Mouse (Mus musculus) frontal cortex, adult 2 months (tissue): ENCODE results near the gene Spag5. TPM values are rescaled to one million over a fixed set of nuclear protein-coding genes. Genes with fewer than 3 reads are reported as not detected.

ENCODE experiments used
- DNase-seq, 2 experiments: peaks; one replicate each; pipeline ENCODE4 v3.0.0; 2022; ENCODE audit warnings: low spot score in 1 of 2; ENCODE audit errors: extremely low spot score in 1 of 2
- polyA plus RNA-seq: library from polyadenylated mRNA; depleted of rRNA; stranded (reverse); fragments of >200 nt; gene quantifications from 2 replicates; pipeline ENCODE4 v1.2.3, GENCODE M21; 2012

Spag5 gene
- polyA plus RNA-seq, 1 experiment = 16.8 TPM

- no peak for DNase-seq
These were observed 20.9 kb downstream of the Spag5 start for GRCm38 (mm10) chr11:78322076-78322831.

GRCm38 (mm10) chr11:78322860-78323259 lies 21.5 kb downstream of the Spag5 start, which contains the start of gene Aldoc:
Gene Aldoc (plus strand): TSS chr11:78322968.
- peak; percentile 80 to 84 for DNase-seq

- peak in 1 of 2 experiments; percentile 67 for DNase-seq
These were observed 22.9 kb downstream of the Spag5 start for GRCm38 (mm10) chr11:78324000-78324785.

- no peak for DNase-seq
These were observed 23.6 kb downstream of the Spag5 start for GRCm38 (mm10) chr11:78324965-78325364.

- no peak for DNase-seq
These were observed 25.9 kb downstream of the Spag5 start for GRCm38 (mm10) chr11:78327215-78327614.

GRCm38 (mm10) chr11:78327634-78328511 lies 26.5 kb downstream of the Spag5 start, which contains the start of gene Pigs:
Gene Pigs (plus strand): TSS chr11:78328415.
- DNase-seq = peak; percentile 92 to 98

GRCm38 (mm10) chr11:78328512-78329056 lies 27.3 kb downstream of the Spag5 start:
- DNase-seq = no peak

GRCm38 (mm10) chr11:78332676-78333075 lies 31.3 kb downstream of the Spag5 start:
- DNase-seq = no peak

GRCm38 (mm10) chr11:78333992-78334391 lies 32.7 kb downstream of the Spag5 start:
- DNase-seq = no peak

GRCm38 (mm10) chr11:78337040-78337439 lies 35.7 kb downstream of the Spag5 start:
- DNase-seq = no peak

GRCm38 (mm10) chr11:78341702-78342101 lies 40.4 kb downstream of the Spag5 start:
- no peak for DNase-seq

- DNase-seq = peak in 1 of 2 experiments; percentile 71
These were observed 42.3 kb downstream of the Spag5 start, which contains the start of gene Unc119 for GRCm38 (mm10) chr11:78343381-78344327. Gene Unc119 (plus strand): TSS chr11:78343482.

- DNase-seq = no peak
These were observed 43.1 kb downstream of the Spag5 start for GRCm38 (mm10) chr11:78344328-78344889.

GRCm38 (mm10) chr11:78344890-78345715 lies 43.8 kb downstream of the Spag5 start:
- DNase-seq = no peak

GRCm38 (mm10) chr11:78345801-78346200 lies 44.5 kb downstream of the Spag5 start:
- DNase-seq = no peak

GRCm38 (mm10) chr11:78346326-78347069 lies 45.2 kb downstream of the Spag5 start:
- DNase-seq = no peak

- DNase-seq = peak in 1 of 2 experiments; percentile 80
These were observed 45.9 kb downstream of the Spag5 start for GRCm38 (mm10) chr11:78347070-78347754.
